Mouse (Mus musculus) cerebellum, adult 9-10 months (tissue): Measurements from ENCODE around the gene Bace1.

Experiments used
- DNase-seq: peaks from one replicate; pipeline ENCODE4 v3.0.0; 2022

Bace1 gene

DNA sequence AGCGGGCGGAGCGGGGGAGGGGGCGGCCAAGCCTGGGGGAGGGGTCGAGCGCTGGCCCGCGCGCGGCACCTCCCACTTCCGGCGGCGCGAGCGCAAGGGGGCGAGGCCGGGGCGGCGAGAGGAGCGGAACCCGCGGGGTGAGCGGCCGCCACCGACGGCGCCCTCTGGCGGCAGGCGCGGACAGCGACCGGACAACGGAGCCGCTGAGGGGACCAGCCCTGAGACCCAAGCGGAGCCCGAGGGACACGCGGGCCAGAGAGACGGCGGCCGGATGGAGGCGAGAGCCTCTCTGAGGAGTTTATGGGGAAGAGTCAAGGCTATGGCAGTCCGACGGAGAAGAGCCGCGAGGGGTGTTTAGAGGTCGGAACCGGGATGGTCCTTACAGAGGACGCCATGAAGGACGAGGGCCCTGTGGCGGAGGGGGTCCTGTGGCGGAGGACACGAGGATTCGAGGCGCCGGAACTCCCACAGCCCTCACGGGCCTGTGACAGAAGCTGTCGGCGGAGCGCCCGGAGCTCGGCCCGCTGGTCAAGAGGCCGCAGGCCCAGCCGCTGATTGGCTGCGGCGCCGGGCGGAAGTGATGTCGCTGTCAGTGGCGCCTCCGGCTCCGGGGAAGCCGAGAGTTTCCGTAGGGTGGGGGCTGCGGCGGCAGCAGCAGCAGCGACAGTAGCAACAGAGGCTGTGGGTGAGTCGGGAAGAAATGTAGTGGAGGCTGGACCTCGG lies 68.1 kb downstream of the Bace1 start, which contains the start of the genes Pcsk7 and Rnf214:
Pcsk7 (plus strand) TSS at position 143 of the 723 bp plus-strand sequence.
Rnf214 (minus strand) TSS at position 557 of the 723 bp plus-strand sequence.
- peak; percentile 89 for DNase-seq

DNA sequence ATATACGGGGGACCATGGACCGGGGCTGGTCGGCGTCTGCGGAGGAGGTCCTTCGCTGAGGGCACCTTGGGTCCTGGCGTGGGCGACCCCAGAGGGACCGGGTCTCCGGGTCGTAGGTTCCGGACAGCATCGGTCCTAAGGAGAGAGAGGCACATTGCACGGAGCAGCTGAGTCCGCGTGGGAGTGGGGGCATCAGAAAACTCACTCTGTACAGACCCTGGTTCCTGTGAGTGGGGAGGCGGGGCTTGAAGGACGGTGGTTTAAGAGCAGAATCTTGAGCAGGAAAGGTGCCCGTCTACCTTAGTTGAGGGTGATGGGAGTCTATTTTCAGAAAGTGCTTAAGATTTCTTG lies 68.7 kb downstream of the Bace1 start:
- no peak for DNase-seq

DNA sequence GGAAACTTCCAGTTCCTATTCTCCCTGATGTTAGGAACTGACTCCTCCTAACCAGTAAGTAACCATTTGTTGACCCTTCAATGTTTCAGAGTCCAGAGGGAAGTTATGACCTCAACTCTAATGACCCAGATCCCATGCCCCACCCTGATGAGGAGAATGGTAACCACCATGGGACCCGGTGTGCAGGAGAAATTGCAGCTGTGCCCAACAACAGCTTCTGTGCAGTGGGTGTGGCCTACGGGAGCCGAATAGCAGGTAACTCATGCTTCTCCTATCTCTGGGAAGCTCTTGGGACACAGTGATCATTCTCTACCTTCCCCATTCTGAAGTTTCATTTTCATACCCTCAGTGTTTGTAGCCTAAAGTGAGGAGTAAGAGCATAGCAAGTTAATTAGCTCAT lies 72.6 kb downstream of the Bace1 start:
- no peak for DNase-seq

DNA sequence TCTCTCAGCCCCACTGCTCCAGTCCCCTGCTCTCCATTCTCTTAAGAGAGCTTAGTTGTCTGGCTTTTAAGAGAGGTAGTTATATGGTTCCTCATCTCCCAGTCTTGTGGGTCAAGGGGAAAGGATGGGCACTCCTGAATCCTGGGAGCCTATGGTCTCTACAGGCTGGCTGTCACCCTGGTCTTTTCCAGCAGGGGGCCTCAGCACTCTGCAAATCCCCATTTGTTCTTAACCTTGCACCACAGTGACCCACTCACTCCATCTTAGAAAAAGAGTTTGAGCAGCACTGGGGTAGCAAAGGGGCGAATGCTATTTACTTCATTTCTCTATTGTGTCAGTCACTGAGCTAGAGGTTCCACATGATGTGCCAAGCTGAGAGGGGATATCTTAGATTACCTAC lies 73.3 kb downstream of the Bace1 start:
- DNase-seq, result peak; percentile 52
